Comparison of ENCODE assay signal across 30 mouse cellular contexts in the genomic region with DNA sequence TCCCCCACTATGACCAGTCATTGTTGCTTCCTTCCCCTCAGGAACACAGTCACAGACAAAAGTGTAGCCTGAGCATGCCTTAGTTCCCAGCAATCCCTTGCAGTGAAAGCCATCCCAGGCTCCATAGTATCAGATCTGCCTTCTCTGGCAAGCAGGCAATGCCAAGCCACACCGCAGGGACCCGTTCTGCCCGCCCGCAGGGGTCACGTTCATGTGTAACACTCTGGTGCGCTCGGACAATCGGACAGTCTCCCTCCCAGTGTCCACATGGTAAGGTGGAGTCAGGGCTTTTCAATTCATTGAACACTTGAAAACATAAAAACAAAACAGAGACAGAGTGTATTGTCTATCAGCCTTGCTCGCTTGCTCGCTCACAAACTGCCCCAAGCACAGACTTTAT. TPM values are rescaled to one million over a fixed set of nuclear protein-coding genes. Genes with fewer than 3 reads are reported as not detected.
DNase-seq lines count a peak whose midpoint lies in the region; ATAC-seq and TF ChIP-seq lines count a peak whose summit lies in the region.
"Had no signal": no experiment of that assay in that cellular context is flagged by ENCODE, and none has a peak within 500 bp of the region (broad histone marks: within the 10 kb centered on the region; RNA-seq: fewer than 3 reads in every experiment).

No protein-coding gene starts in this region.

- no peaks in the 10 kb centered on the region for H3K4me1 ChIP-seq in hindbrain, postnatal 0 days (ENCODE audit: insufficient read depth, low read length)
- H3K4me1 ChIP-seq in hindbrain, embryonic 14.5 days (replicated peaks; ENCODE audit: control insufficient read depth, insufficient read depth, low read length) = 0 out of 2 replicates have a peak, but pooled peaks cover 4% of the 10 kb centered on the region
- H3K4me1 ChIP-seq in midbrain, postnatal 0 days (ENCODE audit: insufficient read depth, low read length) = no peaks in the 10 kb centered on the region
- H3K4me1 ChIP-seq in midbrain, embryonic 10.5 days = no peaks in the 10 kb centered on the region
- H3K4me1 ChIP-seq: embryonic facial prominence, embryonic 10.5 days; embryonic facial prominence, embryonic 13.5 days; forebrain, embryonic 12.5 days; forebrain, embryonic 15.5 days; heart, embryonic 12.5 days; hindbrain, embryonic 12.5 days; intestine, embryonic 15.5 days had no signal

- H3K27ac ChIP-seq in hindbrain, postnatal 0 days = no peak overlapping the region
- no peak overlapping the region for H3K27ac ChIP-seq in hindbrain, embryonic 14.5 days
- no peak overlapping the region for H3K27ac ChIP-seq in midbrain, postnatal 0 days (ENCODE audit: low read depth, low read length)
- H3K27ac ChIP-seq in midbrain, embryonic 10.5 days (replicated peaks) = no peak overlapping the region
- H3K27ac ChIP-seq: embryonic facial prominence, embryonic 10.5 days; embryonic facial prominence, embryonic 13.5 days; forebrain, embryonic 12.5 days; forebrain, embryonic 15.5 days; heart, embryonic 15.5 days; hindbrain, embryonic 12.5 days; intestine, embryonic 15.5 days had no signal

- H3K9me3 ChIP-seq in hindbrain, postnatal 0 days (ENCODE audit: low read length) = no peaks in the 10 kb centered on the region
- no peaks in the 10 kb centered on the region for H3K9me3 ChIP-seq in hindbrain, embryonic 14.5 days (ENCODE audit: control insufficient read depth, low read length)
- no peaks in the 10 kb centered on the region for H3K9me3 ChIP-seq in midbrain, postnatal 0 days (ENCODE audit: low read length)
- no peaks in the 10 kb centered on the region for H3K9me3 ChIP-seq in midbrain, embryonic 10.5 days (replicated peaks)
- H3K9me3 ChIP-seq: embryonic facial prominence, embryonic 10.5 days; embryonic facial prominence, embryonic 13.5 days; forebrain, embryonic 12.5 days; forebrain, embryonic 15.5 days; heart, embryonic 12.5 days; heart, embryonic 15.5 days; hindbrain, embryonic 12.5 days; intestine, embryonic 15.5 days had no signal

- H3K4me3 ChIP-seq in hindbrain, postnatal 0 days (ENCODE audit: low read length) = no peak overlapping the region
- H3K4me3 ChIP-seq in hindbrain, embryonic 14.5 days (replicated peaks; ENCODE audit: low read length) = no peak overlapping the region
- no peak overlapping the region for H3K4me3 ChIP-seq in midbrain, postnatal 0 days (ENCODE audit: low read depth, low read length)
- no peak overlapping the region for H3K4me3 ChIP-seq in midbrain, embryonic 10.5 days
- H3K4me3 ChIP-seq: embryonic facial prominence, embryonic 10.5 days; embryonic facial prominence, embryonic 13.5 days; erythroblast, embryonic 14.5 days; forebrain, embryonic 12.5 days; forebrain, embryonic 15.5 days; heart, embryonic 12.5 days; heart, embryonic 15.5 days; hindbrain, embryonic 12.5 days; intestine, embryonic 15.5 days had no signal

- DNase-seq in cerebellum, postnatal 25 days = peak; percentile 17 to 34
- no peak for DNase-seq in cerebellum, postnatal 4 days (ENCODE audit: low spot score in 2 of 2)
- DNase-seq in hindbrain, postnatal 0 days (ENCODE audit: low spot score) = no peak
- no peak for DNase-seq in hindbrain, embryonic 14.5 days (ENCODE audit: low spot score)
- peak; percentile 24 for DNase-seq in midbrain, postnatal 0 days (ENCODE audit: low spot score)
- DNase-seq in midbrain, embryonic 10.5 days (ENCODE audit: low spot score) = no peak
- no peak for DNase-seq in liver
- DNase-seq: adrenal gland, adult 8-10 months; adrenal gland, postnatal 25 days; cerebellum, adult 11-12 months; cerebellum, adult 9-11 months; embryo, embryonic 11 days; gastrocnemius, postnatal 25 days; heart, adult 18-20 months; heart, postnatal 10 days; heart, postnatal 36 days; kidney, adult 11 months had no signal

- no peaks in the 10 kb centered on the region for H3K27me3 ChIP-seq in hindbrain, postnatal 0 days (ENCODE audit: insufficient read depth, low read length)
- no peaks in the 10 kb centered on the region for H3K27me3 ChIP-seq in hindbrain, embryonic 14.5 days (ENCODE audit: control insufficient read depth, insufficient read depth, low read length)
- H3K27me3 ChIP-seq in midbrain, postnatal 0 days (ENCODE audit: insufficient read depth, low read length) = no peaks in the 10 kb centered on the region
- H3K27me3 ChIP-seq in midbrain, embryonic 10.5 days (ENCODE audit: low read depth, poor library complexity, severe bottlenecking) = no peaks in the 10 kb centered on the region
- H3K27me3 ChIP-seq: embryonic facial prominence, embryonic 13.5 days; forebrain, embryonic 12.5 days; forebrain, embryonic 15.5 days; heart, embryonic 12.5 days; heart, embryonic 15.5 days; hindbrain, embryonic 12.5 days; intestine, embryonic 15.5 days had no signal

- H3K9ac ChIP-seq in hindbrain, postnatal 0 days (replicated peaks; ENCODE audit: low read length) = no peak overlapping the region
- H3K9ac ChIP-seq in hindbrain, embryonic 14.5 days = no peak overlapping the region
- no peak overlapping the region for H3K9ac ChIP-seq in midbrain, postnatal 0 days (replicated peaks; ENCODE audit: low read length, poor library complexity, severe bottlenecking)
- H3K9ac ChIP-seq: embryonic facial prominence, embryonic 13.5 days; forebrain, embryonic 12.5 days; forebrain, embryonic 15.5 days; heart, embryonic 12.5 days; heart, embryonic 15.5 days; hindbrain, embryonic 12.5 days; intestine, embryonic 15.5 days had no signal

- no peak overlapping the region for H3K4me2 ChIP-seq in hindbrain, postnatal 0 days (ENCODE audit: low read depth, low read length)
- no peak overlapping the region for H3K4me2 ChIP-seq in hindbrain, embryonic 14.5 days (replicated peaks)
- no peak overlapping the region for H3K4me2 ChIP-seq in midbrain, postnatal 0 days (ENCODE audit: low read depth, low read length, poor library complexity, severe bottlenecking)
- H3K4me2 ChIP-seq: embryonic facial prominence, embryonic 13.5 days; forebrain, embryonic 12.5 days; forebrain, embryonic 15.5 days; heart, embryonic 12.5 days; heart, embryonic 15.5 days; hindbrain, embryonic 12.5 days; intestine, embryonic 15.5 days had no signal

- no peak for TF ChIP-seq CTCF in hindbrain, postnatal 0 days (IDR thresholded peaks at IDR 0.05; ENCODE audit: low read depth)
- no peak for TF ChIP-seq CTCF in midbrain, postnatal 0 days (IDR thresholded peaks at IDR 0.05)

- ATAC-seq in hindbrain, postnatal 0 days = peak; percentile 47; the same call in 1 of the 2 replicates
- no peak for ATAC-seq in hindbrain, embryonic 14.5 days (ENCODE audit: low FRiP score)
- ATAC-seq in midbrain, postnatal 0 days (ENCODE audit: low FRiP score) = no peak
- ATAC-seq: activated CD4-positive, CD25-positive, alpha-beta regulatory T cell, adult 4 months; CD4-positive, CD25-positive, alpha-beta regulatory T cell, adult 4 months; forebrain, embryonic 15.5 days; intestine, embryonic 15.5 days had no signal

- 63% methylated on average over 10 of the region's 10 CpGs for WGBS in hindbrain, postnatal 0 days
- WGBS in hindbrain, embryonic 14.5 days = 69% methylated on average over 10 of the region's 10 CpGs
- 88% methylated on average over 10 of the region's 10 CpGs for WGBS in midbrain, postnatal 0 days
- 91% methylated on average over 10 of the region's 10 CpGs for WGBS in midbrain, embryonic 10.5 days

- peaks cover 59% of the 10 kb centered on the region for H3K36me3 ChIP-seq in hindbrain, postnatal 0 days (ENCODE audit: insufficient read depth, low read length)
- peaks cover 89% of the 10 kb centered on the region for H3K36me3 ChIP-seq in hindbrain, embryonic 14.5 days (replicated peaks; ENCODE audit: control insufficient read depth, insufficient read depth)
- peaks cover 57% of the 10 kb centered on the region for H3K36me3 ChIP-seq in midbrain, postnatal 0 days (ENCODE audit: insufficient read depth, low read length)
- H3K36me3 ChIP-seq in midbrain, embryonic 10.5 days = peaks cover 98% of the 10 kb centered on the region

RNA-seq across cellular contexts. Expression of a gene that starts 44.7 kb away (rescaled TPM):
- 94.0 and 103 TPM in 2 replicates for total RNA-seq in hindbrain, postnatal 0 days (2014; rRNA removed)
- 10.1 and 11.8 TPM in 2 replicates for polyA plus RNA-seq in hindbrain, postnatal 0 days (2015; fragmentation: Nextera tagmentation; extraction: Ambion mirVana)
- polyA plus RNA-seq in hindbrain, embryonic 14.5 days (2014; fragmentation: Nextera tagmentation; extraction: Ambion mirVana) = 15.9 and 17.9 TPM in 2 replicates
- total RNA-seq in midbrain, postnatal 0 days (2014; rRNA removed) = 97.6 and 108 TPM in 2 replicates
- polyA plus RNA-seq in midbrain, postnatal 0 days (2015; fragmentation: Nextera tagmentation; extraction: Ambion mirVana) = 9.2 and 13.3 TPM in 2 replicates
- polyA plus RNA-seq in midbrain, embryonic 10.5 days (2016; fragmentation: Nextera tagmentation; extraction: Ambion mirVana) = 1.6 and 2.5 TPM in 2 replicates
- total RNA-seq: gastrocnemius, adult 8-10 months; MEL had no signal

Comparison
In these comparisons a context has a peak if more than half of its experiments do, and no peak if none do; other contexts are left out.
1. DNase-seq: peak in cerebellum, postnatal 25 days (2 of 2) and midbrain, postnatal 0 days (single experiment); none in cerebellum, postnatal 4 days (0 of 2), hindbrain, postnatal 0 days (single experiment), hindbrain, embryonic 14.5 days (single experiment), midbrain, embryonic 10.5 days (single experiment) and liver (single experiment).